Mouse (Mus musculus): ENCODE results near the gene Grk5. TPM values are rescaled to one million over a fixed set of nuclear protein-coding genes. Genes with fewer than 3 reads are reported as not detected.
"Not testable (repeated sequence)": the region's sequence is repeated elsewhere in the genome, so short reads cannot be mapped to it uniquely, and the experiment has no call there.

The Grk5 gene
- total RNA-seq, 2 experiments from 2014 or later = 2.7 to 5.2 TPM

DNA sequence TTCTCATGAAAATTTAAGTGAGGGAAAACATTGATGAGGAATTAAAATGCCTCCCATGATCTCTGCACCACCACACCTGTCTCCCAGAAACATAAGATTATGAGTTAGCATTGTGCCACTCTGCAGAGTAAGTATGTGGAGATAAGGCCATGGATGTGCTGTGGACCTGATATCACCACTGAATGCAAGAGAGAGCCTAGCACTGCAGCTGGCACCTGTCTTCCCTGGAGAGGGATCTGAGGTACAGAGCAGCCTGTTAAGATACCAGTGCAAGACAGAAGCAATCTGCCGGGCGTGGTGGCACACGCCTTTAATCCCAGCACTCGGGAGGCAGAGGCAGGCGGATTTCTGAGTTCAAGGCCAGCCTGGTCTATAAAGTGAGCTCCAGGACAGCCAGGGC lies 15.9 kb downstream of the Grk5 start:
- no peak for ATAC-seq (replicated peaks; ENCODE audit: low FRiP score, poor library complexity, severe bottlenecking)

DNA sequence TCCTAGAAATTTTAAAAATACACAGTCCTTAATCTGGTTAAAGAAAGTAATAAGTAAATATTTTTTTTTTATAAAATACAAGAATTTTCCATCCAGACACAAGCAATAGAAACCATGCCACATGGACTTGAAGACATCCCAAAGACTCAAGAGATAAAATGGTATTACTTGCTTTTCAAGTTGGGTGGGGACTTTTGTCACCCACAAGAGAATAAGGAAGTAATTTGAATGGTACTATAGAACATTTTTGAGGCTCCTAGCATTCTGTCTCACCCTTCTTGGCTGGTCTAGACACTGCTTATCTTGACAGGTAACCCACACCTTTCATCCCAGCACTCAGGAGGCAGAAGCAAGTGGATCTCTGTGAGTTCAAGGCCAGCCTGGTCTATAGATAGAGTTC lies 20.8 kb downstream of the Grk5 start:
- no peak for ATAC-seq (replicated peaks; ENCODE audit: low FRiP score, poor library complexity, severe bottlenecking)

DNA sequence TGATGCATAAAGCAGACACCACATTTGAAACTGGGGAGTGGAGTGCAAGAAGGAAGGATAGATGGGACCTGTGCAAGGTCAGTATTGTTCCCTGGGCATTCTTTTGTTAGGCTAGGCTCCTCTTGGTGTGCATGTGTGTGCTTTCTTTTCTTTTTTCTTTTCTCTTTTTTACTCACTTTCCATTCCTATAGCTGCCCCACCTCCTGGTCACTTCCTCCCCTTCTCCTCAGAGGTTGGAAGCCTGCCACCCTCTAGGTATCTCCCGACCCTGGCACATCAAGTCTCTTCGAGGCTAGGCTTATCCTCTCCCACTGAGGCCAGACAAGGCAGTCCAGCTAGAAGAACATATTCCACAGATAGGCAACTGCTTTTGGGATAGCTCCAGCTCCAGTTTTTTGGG lies 22.1 kb downstream of the Grk5 start:
- no peak for ATAC-seq (replicated peaks; ENCODE audit: low FRiP score, poor library complexity, severe bottlenecking)

DNA sequence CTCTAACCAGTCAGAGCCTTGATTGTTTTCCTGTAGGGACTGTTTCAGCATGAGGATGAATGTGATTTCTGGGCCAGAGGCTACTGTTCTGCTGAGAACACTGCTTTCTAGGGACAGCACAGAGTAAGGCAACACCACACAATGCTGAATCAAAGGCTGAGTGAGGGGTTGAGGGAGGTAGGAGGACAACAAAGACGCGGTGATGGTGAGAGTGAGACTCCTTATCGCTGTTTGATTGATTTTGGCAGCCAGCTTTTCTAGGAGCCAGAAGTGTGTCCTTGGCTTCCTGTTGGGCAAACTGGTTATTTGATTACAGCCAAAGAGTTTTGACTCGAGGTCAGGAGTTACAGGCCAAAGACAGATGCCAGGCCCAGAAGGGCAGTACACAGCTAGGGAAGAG lies 25.7 kb downstream of the Grk5 start:
- no peak for ATAC-seq (replicated peaks; ENCODE audit: low FRiP score, poor library complexity, severe bottlenecking)

DNA sequence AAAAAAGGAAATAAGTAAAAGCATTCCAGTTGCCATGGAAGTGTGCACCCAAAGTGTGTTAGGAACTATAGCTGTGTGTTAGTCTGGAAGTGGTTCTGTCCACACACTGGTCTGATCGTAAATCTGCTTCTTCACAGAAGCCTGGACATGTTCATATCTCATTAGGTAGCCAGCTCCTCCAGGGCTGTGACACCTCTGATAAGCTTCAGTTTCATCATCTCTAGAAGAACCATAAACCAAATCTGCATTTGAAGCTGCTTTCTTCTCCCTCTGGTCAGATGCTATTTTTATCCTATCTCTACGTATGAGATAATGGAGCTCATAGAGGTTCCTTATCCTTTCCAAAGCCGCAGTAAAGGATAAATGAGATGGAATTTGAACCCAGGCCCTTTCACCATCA lies 26.3 kb downstream of the Grk5 start:
- no peak for ATAC-seq (replicated peaks; ENCODE audit: low FRiP score, poor library complexity, severe bottlenecking)

DNA sequence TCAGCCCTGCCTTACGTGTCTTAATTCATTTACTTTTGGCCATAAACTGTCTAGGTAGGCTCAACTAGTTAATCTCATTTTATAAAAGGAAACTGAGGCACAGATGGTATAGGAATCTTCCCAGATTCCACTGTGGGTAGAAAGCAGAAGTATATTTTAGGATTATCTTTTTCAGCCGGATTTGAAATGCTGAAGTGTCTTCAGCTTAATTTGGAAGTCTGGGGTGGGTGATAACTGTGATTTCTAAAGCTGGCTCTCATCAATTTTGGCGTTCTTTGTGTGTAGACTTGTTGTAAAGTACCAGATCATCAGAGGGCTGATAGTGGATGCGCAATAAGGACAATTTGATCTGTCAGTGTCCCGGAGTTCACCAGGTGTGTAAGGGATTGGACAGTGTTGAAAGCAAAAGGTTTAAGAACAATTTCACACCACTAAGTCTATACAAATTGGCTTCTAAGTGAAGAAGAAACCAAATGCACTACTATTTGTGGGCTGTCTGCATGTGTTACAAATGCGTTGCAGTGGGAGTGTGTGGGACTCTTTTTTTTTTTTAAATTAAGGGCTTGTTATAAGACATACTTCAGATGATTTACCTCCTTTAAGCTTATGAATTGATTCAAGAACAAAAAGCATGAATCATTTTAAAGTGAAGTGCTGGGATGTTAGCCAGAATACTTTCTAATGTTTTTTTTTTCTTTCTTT lies 27.5 kb downstream of the Grk5 start:
- ATAC-seq (replicated peaks; ENCODE audit: low FRiP score, poor library complexity, severe bottlenecking) = no peak

DNA sequence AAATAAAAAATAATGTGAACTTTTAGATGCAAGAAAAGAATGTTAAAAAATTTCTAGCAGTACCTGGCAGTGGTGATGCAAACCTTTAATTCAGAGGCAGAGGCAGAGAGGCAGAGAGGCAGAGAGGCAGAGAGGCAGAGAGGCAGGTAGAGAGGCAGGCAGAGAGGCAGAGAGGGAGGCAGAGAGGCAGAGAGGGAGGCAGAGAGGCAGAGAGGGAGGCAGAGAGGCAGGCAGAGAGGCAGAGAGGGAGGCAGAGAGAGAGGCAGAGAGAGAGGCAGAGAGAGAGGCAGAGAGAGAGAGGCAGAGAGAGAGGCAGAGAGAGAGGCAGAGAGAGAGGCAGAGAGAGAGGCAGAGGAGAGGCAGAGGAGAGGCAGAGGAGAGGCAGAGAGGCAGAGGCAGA lies 35.0 kb downstream of the Grk5 start:
- not testable (repeated sequence) for ATAC-seq (replicated peaks; ENCODE audit: low FRiP score, poor library complexity, severe bottlenecking)

DNA sequence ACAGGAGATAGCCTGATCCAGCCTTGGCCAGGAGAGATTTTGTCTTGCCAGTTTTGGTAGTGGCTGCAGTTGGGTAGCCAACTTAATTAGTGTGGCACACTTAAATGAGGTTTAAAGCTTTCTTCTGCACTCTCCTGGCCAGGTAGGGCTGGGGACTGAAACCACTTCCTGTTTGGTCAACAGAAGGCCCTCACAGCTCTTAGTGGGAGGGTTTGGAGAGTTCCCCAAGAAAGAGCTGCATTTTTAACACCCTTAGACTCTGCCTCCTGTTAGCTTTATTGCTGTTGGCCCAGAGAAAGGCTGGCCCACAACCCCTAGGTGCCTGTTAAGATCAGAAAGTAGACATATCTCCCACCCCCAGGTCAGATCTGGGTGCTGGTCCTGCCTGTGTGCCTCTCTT lies 45.5 kb downstream of the Grk5 start:
- ATAC-seq (replicated peaks; ENCODE audit: low FRiP score, poor library complexity, severe bottlenecking) = no peak

DNA sequence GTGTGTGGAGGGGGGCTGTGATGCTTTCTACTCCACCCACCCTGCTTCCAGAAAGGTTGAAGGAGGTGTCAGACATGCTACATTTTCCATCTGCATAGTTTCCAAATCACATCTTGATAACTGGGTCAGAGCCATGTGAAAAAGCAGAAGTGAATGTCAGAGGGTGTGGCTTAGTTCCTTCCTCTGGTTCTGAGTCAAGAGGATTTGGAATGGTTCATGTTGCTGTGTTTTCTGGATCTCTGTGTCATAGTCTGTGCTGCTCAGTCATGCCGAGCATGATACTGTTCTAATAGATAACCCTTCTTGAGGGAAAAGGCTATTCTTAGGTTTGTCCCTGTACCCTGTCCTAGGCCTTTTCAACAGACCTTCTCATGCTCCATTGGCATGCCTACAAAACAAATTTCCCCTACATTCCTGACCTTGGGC lies 50.4 kb downstream of the Grk5 start:
- ATAC-seq (replicated peaks; ENCODE audit: low FRiP score, poor library complexity, severe bottlenecking) = no peak

DNA sequence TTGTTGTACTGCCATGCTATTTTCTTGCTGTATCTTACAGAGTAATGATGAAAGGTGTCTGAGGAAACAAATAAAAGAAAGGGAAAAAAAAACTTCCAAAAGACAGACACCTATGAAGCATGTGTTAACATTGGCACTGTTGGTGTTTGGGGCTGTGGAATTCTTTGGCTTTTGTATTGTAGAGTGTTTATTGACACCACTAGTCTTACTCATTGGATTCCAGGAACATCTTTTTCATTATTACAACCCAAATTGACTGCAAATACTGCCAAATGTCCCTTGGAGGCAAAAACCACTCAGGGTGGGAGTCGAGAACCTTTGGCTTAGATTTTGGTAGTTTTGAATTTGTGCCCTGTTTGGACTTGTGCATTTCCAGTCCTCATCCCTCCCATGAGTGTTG lies 51.3 kb downstream of the Grk5 start:
- no peak for ATAC-seq (replicated peaks; ENCODE audit: low FRiP score, poor library complexity, severe bottlenecking)

DNA sequence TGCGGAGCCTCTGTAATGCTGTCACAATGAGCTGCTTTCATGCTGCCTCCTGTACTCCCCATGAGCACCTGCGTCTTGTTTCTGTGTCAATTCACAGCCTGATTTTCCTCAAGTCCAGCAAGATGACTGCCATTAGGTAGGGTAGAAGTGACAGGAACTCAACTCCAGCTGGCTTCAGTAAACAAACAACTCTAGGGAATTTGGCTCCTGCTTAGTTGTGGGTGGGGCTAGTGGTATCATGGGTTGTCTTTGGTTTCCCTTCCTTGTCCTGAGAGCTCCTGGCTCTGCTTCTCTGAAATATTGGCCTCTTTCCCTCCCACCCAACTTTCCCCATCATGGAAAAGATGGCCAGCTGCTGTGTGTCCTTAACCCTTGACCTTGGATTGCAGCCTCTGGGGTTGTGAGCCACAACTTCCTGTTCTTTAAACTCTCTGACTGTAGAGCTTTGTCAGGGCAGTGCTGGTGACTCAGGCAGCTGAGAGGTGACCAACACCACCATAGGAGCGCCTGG lies 56.3 kb downstream of the Grk5 start:
- no peak for ATAC-seq (replicated peaks; ENCODE audit: low FRiP score, poor library complexity, severe bottlenecking)

DNA sequence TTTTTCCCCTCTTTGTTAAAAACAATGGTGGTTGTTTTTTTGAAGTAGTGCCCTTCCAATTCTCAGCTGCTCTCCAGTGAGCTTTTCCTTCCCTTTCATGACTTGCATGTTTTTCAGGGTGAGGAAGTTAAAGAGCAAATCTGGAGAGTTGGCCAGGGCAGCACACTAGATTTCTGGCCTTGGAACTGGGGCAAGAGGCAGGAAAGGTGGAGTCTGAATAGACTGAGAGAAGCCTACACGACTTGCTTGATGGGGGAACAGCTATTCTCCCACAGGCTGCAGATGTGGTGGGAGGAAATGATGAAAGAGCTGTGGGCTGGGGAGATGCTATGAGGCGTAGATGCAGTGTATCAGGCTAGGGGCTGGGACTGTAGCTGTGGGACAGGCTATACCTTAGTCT lies 57.1 kb downstream of the Grk5 start:
- ATAC-seq (replicated peaks; ENCODE audit: low FRiP score, poor library complexity, severe bottlenecking) = no peak

DNA sequence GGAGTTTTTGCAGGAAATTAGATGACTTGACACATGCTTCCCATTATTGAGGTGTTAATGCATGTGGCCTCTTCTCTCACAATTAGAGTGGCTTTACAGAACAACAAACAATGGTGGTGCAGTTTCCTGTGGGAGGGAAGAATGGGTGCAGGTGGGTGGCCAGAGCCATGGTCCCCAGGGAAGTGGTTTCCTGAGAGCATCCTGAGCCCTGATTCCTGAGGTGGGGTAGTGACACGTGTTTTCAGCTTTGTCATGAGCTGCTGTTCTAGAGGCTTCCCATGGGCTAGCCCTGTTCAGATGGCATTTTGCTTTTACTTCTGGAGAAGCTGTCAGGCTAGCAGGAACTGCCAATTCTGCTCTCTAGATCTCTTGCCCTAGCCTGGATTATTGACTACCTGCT lies 59.4 kb downstream of the Grk5 start:
- no peak for ATAC-seq (replicated peaks; ENCODE audit: low FRiP score, poor library complexity, severe bottlenecking)

DNA sequence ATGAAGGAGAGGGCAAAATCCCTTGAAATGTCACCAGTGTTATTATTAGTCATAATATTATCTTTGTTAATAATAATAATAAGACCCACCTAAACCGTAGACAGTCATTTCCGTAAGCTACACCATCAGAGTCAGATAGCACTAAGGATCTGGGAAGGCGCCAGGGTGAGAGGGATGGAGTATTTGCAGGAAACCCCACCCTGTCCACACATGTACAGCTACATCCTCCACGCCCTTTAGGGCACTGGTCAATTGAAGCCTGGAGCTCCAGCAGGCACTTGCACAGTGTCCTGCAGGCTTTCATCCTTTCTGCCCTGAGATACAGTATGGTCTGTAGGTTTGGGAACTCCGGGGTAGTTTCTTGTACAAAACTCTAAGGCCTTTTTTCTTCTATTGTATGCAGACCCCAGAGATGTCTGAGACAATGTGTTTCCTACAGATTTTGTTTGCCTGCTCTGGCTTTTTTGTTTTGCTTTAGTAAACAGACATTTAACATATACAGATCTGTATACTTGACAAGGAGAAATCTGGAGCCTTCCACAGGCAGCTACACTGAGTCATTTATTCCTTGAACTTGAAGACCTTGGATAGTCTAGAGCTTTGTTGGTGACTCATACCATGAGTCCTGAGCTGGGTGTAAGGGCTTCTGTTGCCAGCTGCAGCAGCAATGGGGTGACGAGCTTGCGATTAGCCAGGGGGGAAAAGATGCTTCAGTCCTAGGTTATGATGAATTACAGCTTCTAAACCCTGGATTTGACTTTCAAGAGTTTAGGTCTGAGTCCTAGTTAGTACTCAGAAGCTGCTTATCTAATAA lies 60.7 kb downstream of the Grk5 start:
- ATAC-seq (replicated peaks; ENCODE audit: low FRiP score, poor library complexity, severe bottlenecking) = no peak

DNA sequence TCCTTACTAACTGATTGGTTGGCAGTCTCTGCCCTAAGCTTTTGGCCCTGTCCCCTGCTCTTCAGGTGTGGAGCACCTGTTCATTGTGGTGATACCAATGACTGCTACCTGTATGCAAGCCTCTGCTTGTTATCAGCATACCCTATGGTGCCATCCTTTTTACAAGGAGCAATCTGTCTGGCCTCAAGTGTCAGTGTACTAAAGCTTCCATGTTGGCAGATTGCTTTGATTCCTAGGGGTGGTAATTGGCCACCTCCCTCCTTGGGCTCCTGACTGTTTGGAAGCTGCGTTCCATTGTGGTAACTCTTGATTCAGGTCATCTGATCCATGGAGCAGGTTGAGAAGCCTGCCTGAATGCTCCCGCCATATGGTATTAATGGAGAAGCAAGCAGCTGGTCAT lies 65.6 kb downstream of the Grk5 start:
- ATAC-seq (replicated peaks; ENCODE audit: low FRiP score, poor library complexity, severe bottlenecking) = no peak

DNA sequence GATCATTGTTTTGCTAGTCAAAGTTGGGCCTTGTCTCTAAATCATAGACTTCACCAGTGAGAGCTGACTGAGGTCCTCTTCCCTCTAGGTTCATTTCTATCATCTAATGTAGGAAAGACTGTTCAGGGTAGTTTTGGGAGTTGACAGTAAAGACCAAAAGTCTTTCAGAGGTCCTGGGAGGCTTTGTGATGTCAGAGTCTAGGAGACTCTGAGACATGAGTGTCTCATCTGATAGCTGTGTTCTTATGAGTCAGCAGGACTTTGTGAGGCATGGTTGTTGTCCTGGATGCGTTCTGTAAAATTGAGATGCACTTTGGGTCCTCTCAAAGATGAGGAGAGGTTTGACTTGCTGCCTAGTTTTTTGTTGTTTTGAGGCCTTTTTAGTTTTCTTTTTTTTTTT lies 66.2 kb downstream of the Grk5 start:
- no peak for ATAC-seq (replicated peaks; ENCODE audit: low FRiP score, poor library complexity, severe bottlenecking)

DNA sequence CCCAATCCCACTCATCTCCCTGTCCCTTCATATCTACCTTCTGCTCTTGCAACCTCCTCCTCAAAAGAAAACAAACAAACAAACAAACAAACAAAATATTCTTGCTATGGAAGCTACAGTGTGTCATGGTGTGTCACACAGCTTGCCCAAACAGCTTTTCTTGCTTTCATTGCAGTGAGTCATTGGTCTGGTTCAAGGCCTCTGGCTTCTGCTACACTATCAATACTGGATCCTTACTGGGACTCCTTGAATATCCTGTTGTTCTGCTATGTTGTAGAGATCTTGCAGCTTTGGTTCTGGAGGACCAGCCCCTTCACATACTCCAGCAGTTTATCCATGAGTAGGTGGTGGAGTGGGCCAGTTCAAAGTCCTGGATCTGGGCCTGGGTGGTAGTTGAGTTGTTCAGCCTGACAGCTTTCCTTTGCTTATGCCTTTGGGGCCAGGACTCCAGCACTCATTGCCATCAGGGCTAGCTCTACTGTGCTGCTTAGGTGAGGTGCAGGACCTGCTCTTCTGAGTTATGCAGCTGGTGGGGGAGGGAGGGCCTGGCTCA lies 66.7 kb downstream of the Grk5 start:
- no peak for ATAC-seq (replicated peaks; ENCODE audit: low FRiP score, poor library complexity, severe bottlenecking)

DNA sequence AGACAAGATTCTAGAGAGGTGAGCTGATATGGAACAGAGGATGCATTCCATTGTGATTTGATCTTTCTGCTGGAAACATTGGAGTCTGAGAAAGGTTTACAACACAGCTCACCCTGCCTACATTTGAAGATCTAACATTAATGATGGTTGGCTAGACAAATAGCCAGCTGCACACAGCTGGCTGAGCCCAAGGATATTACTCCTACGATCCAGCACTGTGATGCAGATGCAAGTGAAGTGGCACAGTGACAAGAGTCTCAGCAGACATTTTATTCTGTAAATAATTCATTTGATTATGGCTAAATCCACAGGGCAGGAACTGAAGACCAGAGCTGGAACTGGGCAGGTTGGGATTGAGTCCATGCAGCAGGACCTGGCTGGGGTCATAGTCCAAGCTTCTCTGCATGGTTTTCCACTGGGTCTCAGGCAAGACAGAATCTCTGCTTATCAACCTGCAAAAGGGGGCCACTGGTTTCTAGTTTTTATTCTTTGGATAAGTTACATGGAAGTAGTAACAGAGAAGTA lies 70.2 kb downstream of the Grk5 start:
- no peak for ATAC-seq (replicated peaks; ENCODE audit: low FRiP score, poor library complexity, severe bottlenecking)

DNA sequence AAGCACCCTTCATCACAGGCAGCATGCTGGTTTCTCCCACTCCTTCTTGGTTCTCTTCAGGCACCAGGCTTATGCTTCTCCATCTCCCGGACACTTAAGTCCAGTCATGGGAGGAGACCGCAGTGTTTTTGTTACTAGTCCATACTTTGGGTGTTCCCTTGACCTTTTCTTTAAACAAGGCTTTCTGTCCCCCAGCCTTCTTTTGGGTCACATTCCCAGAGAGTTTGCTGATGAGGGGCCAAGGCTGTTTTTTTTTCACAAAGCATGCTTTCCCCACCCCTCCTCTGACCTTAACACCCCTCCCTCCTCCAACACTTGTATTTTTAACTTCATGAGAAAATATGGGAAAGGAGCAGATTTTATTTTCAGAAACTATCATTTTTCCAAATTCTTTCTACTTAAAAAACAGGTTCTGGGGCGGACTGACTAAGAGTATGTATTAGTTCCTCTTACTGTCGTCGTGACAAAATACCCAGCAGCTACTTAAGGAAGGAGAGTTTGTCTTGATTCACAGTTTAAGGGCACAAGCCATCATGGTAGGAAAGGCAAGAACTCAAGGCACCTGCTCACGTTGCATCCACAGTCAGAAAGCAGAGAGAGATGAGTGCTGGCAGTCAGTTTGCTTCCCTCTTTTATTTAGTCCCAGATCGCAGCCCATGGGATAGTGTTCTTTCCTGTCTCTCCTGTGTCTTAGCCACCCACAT lies 73.0 kb downstream of the Grk5 start:
- ATAC-seq (replicated peaks; ENCODE audit: low FRiP score, poor library complexity, severe bottlenecking) = no peak

DNA sequence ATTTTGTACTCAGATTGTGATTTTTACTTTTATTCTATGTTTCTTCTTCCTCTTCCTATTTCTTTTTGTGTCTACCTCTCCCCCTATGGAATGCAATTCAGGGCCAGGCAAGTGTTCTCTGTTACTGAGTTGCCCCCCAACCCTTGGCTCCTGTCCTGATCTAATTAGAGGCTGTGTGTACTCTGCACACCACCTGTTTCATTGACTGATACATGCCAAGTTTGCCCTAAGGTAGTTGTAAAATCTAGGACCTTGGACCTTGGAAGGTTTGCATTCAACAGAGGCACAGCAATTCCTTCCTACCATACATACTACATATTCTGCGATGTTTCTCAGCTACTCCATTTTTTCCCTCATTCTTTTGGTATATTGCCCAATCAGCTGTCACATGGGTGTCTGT lies 78.4 kb downstream of the Grk5 start:
- ATAC-seq (replicated peaks; ENCODE audit: low FRiP score, poor library complexity, severe bottlenecking) = no peak

Data from erythroblast, adult 5-6 weeks (primary cell).